Mouse (Mus musculus) stomach, embryonic 16.5 days (tissue): ENCODE data around the gene Adgrg7. TPM values are rescaled to one million over a fixed set of nuclear protein-coding genes. Genes with fewer than 3 reads are reported as not detected.

Experiments
- ATAC-seq: fragments of 200-750 bp; cut with Nextera tagmentation; 2 replicates; pipeline ENCODE4 v1.8.0; 2017; ENCODE audit warnings: moderate number of reproducible peaks, moderate TSS enrichment; ENCODE audit not compliant: insufficient read depth, low FRiP score
- H3K27ac ChIP-seq: fragments of 300-500 bp; sonication (generic); 2 replicates; pipeline ENCODE4 v1.5.1; 2014; ENCODE audit warnings: low read length
- H3K27me3 ChIP-seq: fragments of 300-500 bp; sonication (generic); 2 replicates; pipeline ENCODE4 v1.6.1; 2014; ENCODE audit warnings: low read length, control low read depth, mixed read lengths; ENCODE audit not compliant: control insufficient read depth, insufficient read depth
- H3K36me3 ChIP-seq: fragments of 300-500 bp; sonication (generic); 2 replicates; pipeline ENCODE4 v1.6.1; 2014; ENCODE audit warnings: low read length; ENCODE audit not compliant: control insufficient read depth, insufficient read depth
- H3K4me1 ChIP-seq: fragments of 300-500 bp; sonication (generic); 2 replicates; pipeline ENCODE4 v1.6.1; 2014; ENCODE audit warnings: low read length, control low read depth, mixed read lengths; ENCODE audit not compliant: control insufficient read depth, insufficient read depth
- H3K4me2 ChIP-seq: fragments of 300-500 bp; sonication (generic); 2 replicates; pipeline ENCODE4 v1.6.1; 2014; ENCODE audit warnings: low read depth, low read length, mixed read lengths
- H3K4me3 ChIP-seq: fragments of 300-500 bp; sonication (generic); replicated peaks from 2 replicates; pipeline ENCODE4 v1.5.1; 2014; ENCODE audit warnings: mild to moderate bottlenecking, low read length
- H3K9ac ChIP-seq: fragments of 300-500 bp; sonication (generic); 2 replicates; pipeline ENCODE4 v1.6.1; 2014; ENCODE audit warnings: low read length
- H3K9me3 ChIP-seq: fragments of 300-500 bp; sonication (generic); replicated peaks from 2 replicates; pipeline ENCODE4 v1.6.1; 2016; ENCODE audit warnings: low read length, control low read depth; ENCODE audit not compliant: control insufficient read depth
- WGBS: fragments of 180-500 bp; shearing (Covaris S2); extraction: QIAGEN DNeasy Blood & Tissue Kit; methylation state at CpG from one replicate; pipeline ENCODE4 v1.1.7; 2014; 5-methylcytosine and 5-hydroxymethylcytosine counted together
- polyA plus RNA-seq: library from polyadenylated mRNA; unstranded; fragments of >200 nt; fragmentation: Nextera tagmentation; extraction: Ambion mirVana; gene quantifications from 2 replicates; pipeline ENCODE4 v1.2.1, GENCODE M21; 2015

Gene Adgrg7
- polyA plus RNA-seq, result 0.26 and 0.87 TPM in 2 replicates

DNA sequence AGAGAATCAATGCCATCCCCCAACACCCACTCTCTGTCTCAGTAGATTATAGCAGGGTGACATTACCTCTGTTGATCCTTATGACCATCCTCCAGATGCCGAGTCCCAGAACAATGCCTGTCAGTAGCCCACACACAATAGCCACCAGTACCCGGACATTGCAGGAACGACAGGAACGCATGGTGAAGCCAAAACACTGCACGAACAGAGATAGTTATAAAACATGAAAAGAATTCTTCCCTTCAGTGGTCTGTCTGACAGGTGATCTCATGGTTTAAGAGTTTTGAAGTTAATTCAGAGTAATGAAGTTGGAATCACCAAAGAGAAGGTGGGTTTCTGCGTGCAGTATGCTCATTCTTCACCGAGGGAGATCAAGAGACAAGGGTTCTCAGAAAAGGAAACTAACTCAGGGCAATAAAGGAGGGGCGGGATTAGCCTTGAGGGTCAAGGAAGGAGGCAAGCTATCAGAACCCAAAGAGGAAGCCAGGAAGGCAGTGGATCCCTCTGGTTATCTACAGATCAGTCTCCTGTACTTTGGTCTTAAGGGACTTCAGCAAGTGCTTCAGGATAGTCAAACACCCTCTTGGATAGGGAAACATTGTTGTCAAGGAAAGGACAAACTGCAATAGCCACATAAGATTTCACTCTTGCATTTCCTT is at the start of gene Adgrg7:
Adgrg7 (minus strand) TSS at position 375 of the 659 bp plus-strand sequence.
- H3K9me3 ChIP-seq, result no peaks in the 10 kb centered on the region
- no peak within 1 kb of the TSS for H3K4me2 ChIP-seq
- no peaks in the 10 kb centered on the region for H3K36me3 ChIP-seq
- H3K9ac ChIP-seq, result no peak within 1 kb of the TSS
- no peaks in the 10 kb centered on the region for H3K27me3 ChIP-seq
- no peak within 1 kb of the TSS for H3K4me3 ChIP-seq
- H3K27ac ChIP-seq, result no peak within 1 kb of the TSS
- no peak for ATAC-seq
- no peaks in the 10 kb centered on the region for H3K4me1 ChIP-seq
- 68% methylated on average over 8 of the region's 8 CpGs for WGBS

DNA sequence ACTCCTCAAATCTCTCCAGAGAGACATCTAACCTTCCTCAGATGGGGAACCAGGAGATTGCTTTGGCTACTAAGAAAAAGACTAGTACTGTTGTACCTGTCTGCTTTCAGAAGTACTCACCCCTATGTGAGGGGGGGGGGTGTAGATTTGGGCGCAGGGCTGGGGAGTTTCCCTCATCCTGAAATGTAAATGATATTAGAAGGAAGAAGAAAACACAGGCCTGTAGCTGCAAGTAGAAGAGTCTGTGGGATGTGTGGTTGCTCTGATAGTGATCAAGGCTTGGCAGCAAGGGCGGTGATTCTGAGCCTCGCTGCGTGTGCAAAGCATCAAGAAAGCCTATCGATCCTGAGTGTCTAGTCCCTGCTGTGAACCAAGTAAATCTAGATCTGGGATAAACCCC is 47.3 kb upstream of the Adgrg7 start:
- Histone ChIP-seq H3K27ac (no peak overlapping the region), H3K4me1 (no peaks in the 10 kb centered on the region), H3K9ac (no peak overlapping the region), H3K27me3 (no peaks in the 10 kb centered on the region), H3K9me3 (no peaks in the 10 kb centered on the region), H3K4me3 (no peak overlapping the region), H3K36me3 (no peaks in the 10 kb centered on the region), H3K4me2 (no peak overlapping the region)
- WGBS, result 77% methylated on average over 5 of the region's 5 CpGs
- no peak for ATAC-seq

- no peak overlapping the region for H3K27ac ChIP-seq
- H3K4me2 ChIP-seq, result no peak overlapping the region
- WGBS, result 92% methylated on average over 1 of the region's 1 CpGs
- no peaks in the 10 kb centered on the region for H3K9me3 ChIP-seq
- H3K4me1 ChIP-seq, result no peaks in the 10 kb centered on the region
- ATAC-seq, result no peak
- no peaks in the 10 kb centered on the region for H3K27me3 ChIP-seq
- no peak overlapping the region for H3K4me3 ChIP-seq
- no peaks in the 10 kb centered on the region for H3K36me3 ChIP-seq
- no peak overlapping the region for H3K9ac ChIP-seq
Measured at GRCm38 (mm10) chr16:56833312-56833711, 37.7 kb upstream of the Adgrg7 start.

GRCm38 (mm10) chr16:56831986-56832385 is 36.3 kb upstream of the Adgrg7 start:
- 82% methylated on average over 2 of the region's 2 CpGs for WGBS

DNA sequence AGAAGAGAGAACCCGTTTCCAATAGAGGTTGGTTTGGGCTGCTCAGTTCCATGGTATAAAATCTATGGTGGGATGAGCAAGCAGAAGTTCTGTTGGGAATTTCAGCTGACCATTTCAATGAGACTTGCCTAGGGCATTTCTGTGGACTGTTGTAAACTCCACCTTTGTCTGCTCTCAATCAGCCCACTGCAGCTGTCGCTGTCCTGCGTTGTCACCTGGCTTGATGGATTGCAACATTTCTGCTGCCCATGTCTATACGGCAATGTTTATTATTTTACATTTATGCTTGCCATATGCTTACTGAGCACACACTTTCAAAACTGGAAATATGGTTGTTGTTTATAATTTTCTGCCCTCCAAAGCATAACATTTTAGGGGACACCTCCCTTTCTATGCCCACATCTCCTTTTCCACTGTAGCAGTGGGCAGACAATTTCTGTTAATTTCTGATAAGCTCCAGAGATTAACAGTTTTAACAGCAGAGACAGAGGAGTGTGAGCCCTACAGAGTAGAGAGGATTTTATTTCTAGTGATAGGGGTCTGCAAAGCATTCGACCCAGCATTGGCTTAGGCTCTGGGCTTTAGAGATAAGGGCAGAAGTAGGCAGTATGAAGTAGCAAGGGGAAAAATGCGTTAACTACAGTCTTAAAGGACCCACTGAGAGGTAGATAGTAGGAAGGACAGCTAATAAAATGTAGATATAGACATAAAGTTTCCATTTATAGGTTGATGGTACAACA is 5.9 kb upstream of the Adgrg7 start:
- H3K4me2 ChIP-seq, result no peak overlapping the region
- H3K4me1 ChIP-seq, result peaks cover 3% of the 10 kb centered on the region; the same call in 1 of the 2 replicates
- H3K27ac ChIP-seq, result no peak overlapping the region
- ATAC-seq, result no peak
- H3K9ac ChIP-seq, result no peak overlapping the region
- no peaks in the 10 kb centered on the region for H3K36me3 ChIP-seq
- no peaks in the 10 kb centered on the region for H3K9me3 ChIP-seq
- H3K4me3 ChIP-seq, result no peak overlapping the region
- 54% methylated on average over 6 of the region's 6 CpGs for WGBS
- H3K27me3 ChIP-seq, result no peaks in the 10 kb centered on the region

More at GRCm38 (mm10) chr16:56831986-56832385, 36.3 kb upstream of the Adgrg7 start:
- Histone ChIP-seq H3K4me3 (no peak overlapping the region), H3K9me3 (no peaks in the 10 kb centered on the region), H3K9ac (no peak overlapping the region), H3K36me3 (no peaks in the 10 kb centered on the region), H3K27ac (no peak overlapping the region), H3K4me1 (no peaks in the 10 kb centered on the region), H3K4me2 (no peak overlapping the region), H3K27me3 (no peaks in the 10 kb centered on the region)
- no peak for ATAC-seq

DNA sequence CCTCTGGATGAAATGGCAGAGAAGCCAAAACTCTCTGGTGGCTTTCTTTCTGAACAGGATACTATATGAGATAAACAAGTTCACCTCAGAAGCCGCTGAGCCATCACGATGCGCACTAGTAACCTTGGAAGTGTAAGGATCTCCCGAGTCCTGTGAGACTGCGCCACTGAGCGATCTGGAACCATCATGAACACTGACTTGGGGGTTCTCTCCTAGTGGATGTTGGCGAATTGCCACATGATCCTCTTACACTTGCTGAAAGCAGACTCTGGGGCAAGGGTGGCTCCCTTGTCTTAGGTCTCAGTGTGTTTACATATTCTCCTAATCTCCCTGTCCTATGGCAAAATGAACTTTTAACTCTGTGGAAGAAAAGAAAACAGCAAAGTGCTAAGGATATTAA is 5.3 kb upstream of the Adgrg7 start:
- WGBS, result 79% methylated on average over 7 of the region's 7 CpGs
- no peaks in the 10 kb centered on the region for H3K36me3 ChIP-seq
- no peak overlapping the region for H3K9ac ChIP-seq
- H3K4me1 ChIP-seq, result peaks cover 3% of the 10 kb centered on the region; the same call in 1 of the 2 replicates
- ATAC-seq, result no peak
- H3K27ac ChIP-seq, result no peak overlapping the region
- no peak overlapping the region for H3K4me2 ChIP-seq
- H3K27me3 ChIP-seq, result no peaks in the 10 kb centered on the region
- no peaks in the 10 kb centered on the region for H3K9me3 ChIP-seq
- H3K4me3 ChIP-seq, result no peak overlapping the region

DNA sequence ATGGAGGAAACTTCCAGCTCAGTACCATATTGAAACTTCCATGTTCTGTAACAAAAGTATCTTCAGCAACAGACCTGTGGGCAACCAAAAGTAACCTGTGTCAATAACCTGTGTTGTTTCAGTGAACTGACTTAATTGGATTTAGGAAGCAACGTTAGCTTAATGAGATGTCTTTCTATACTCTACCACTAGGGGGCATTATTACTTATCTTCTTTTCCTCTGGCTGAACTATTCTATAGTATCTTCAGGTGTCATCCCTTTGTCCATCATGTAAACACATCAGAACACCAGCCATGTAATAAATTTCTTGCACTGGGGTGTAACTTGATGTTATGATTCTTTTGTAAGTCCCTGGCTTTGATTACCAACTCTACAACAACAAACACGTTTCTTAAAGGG is 4.8 kb upstream of the Adgrg7 start:
- peaks cover 3% of the 10 kb centered on the region; the same call in 1 of the 2 replicates for H3K4me1 ChIP-seq
- no peaks in the 10 kb centered on the region for H3K36me3 ChIP-seq
- H3K27ac ChIP-seq, result no peak overlapping the region
- H3K9me3 ChIP-seq, result no peaks in the 10 kb centered on the region
- 46% methylated on average over 2 of the region's 2 CpGs for whole genome bisulfite sequencing
- ATAC-seq, result no peak
- no peak overlapping the region for H3K4me3 ChIP-seq
- H3K27me3 ChIP-seq, result no peaks in the 10 kb centered on the region
- H3K9ac ChIP-seq, result no peak overlapping the region
- no peak overlapping the region for H3K4me2 ChIP-seq

DNA sequence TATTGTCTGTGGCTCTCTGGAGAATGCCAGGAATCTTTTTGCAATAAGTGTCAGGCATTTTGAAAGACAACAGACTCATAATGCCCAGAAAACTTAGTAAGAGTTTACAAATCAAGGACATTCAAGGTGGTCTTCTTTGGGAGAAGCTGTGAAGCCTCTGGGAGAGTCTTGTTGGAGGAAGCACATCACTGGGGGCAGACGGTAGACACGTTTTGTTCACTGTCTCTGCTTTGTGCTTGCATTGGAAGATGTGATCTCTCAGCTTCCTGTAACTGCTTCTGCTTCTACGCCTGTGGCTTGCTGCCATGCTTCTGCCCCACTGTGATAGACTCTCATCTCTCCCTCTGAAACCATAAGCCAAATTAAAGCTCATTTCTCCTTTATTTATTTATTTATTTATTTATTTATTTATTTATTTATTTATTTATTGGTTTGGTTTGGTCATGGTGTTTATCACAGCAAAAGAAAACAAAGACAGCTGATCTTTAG is 3.9 kb upstream of the Adgrg7 start:
- Histone ChIP-seq H3K4me3 (no peak overlapping the region), H3K27ac (no peak overlapping the region), H3K4me2 (no peak overlapping the region), H3K9me3 (no peaks in the 10 kb centered on the region), H3K36me3 (no peaks in the 10 kb centered on the region), H3K4me1 (peaks cover 3% of the 10 kb centered on the region; the same call in 1 of the 2 replicates), H3K27me3 (no peaks in the 10 kb centered on the region), H3K9ac (no peak overlapping the region)
- no peak for ATAC-seq
- WGBS, result 81% methylated on average over 3 of the region's 3 CpGs

GRCm38 (mm10) chr16:56798873-56799272 is 3.2 kb upstream of the Adgrg7 start:
- ATAC-seq, result no peak
- no peak overlapping the region for H3K9ac ChIP-seq
- H3K27ac ChIP-seq, result no peak overlapping the region
- H3K4me3 ChIP-seq, result no peak overlapping the region
- no peaks in the 10 kb centered on the region for H3K36me3 ChIP-seq
- 65% methylated on average over 7 of the region's 7 CpGs for WGBS
- H3K9me3 ChIP-seq, result no peaks in the 10 kb centered on the region
- peaks cover 3% of the 10 kb centered on the region; the same call in 1 of the 2 replicates for H3K4me1 ChIP-seq
- H3K4me2 ChIP-seq, result no peak overlapping the region
- no peaks in the 10 kb centered on the region for H3K27me3 ChIP-seq
